In the genomic region with DNA sequence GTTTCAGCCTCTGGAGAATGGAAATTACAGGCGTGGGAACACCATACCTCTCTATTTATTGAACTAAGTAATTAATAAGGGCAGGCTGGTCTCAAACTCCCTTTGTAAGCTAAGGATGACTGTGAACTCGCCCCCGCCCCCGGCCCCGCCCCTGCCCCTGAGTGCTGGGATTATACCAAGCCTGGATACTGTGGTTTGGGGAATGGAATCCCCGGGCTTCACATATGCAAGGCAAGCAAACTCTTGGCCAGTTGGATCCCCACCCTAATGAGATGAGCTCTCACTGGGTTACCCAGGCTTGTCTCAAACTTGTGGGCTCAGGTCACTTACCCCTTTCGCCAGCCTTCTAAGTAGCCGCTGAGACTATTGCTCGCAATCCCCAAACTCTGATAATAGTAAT, we compare ENCODE assay signal across 24 mouse cellular contexts. TPM values are rescaled to one million over a fixed set of nuclear protein-coding genes. Genes with fewer than 3 reads are reported as not detected.
DNase-seq lines count a peak whose midpoint lies in the region; ATAC-seq and TF ChIP-seq lines count a peak whose summit lies in the region.
"Had no signal": no experiment of that assay in that cellular context is flagged by ENCODE, and none has a peak within 500 bp of the region (broad histone marks: within the 10 kb centered on the region; RNA-seq: fewer than 3 reads in every experiment).

No protein-coding gene starts in this region.

- peak overlapping the region; percentile 63; the same call in 1 of the 2 replicates for H3K27ac ChIP-seq in forebrain, embryonic 10.5 days
- no peak overlapping the region for H3K27ac ChIP-seq in forebrain, postnatal 0 days (ENCODE audit: low read depth, low read length)
- peak overlapping the region; percentile 17; the same call in 1 of the 2 replicates for H3K27ac ChIP-seq in midbrain, embryonic 10.5 days (replicated peaks)
- H3K27ac ChIP-seq in midbrain, embryonic 13.5 days = no peak overlapping the region
- H3K27ac ChIP-seq in ES-E14 (ENCODE audit: insufficient read depth, low read depth, low read length, poor library complexity, severe bottlenecking) = peak overlapping the region; percentile 70; the same call in 1 of the 2 replicates
- H3K27ac ChIP-seq: hindbrain, embryonic 12.5 days; hindbrain, embryonic 15.5 days had no signal

- in situ Hi-C loops in ES-E14 (cut with MboI; ENCODE audit: low sequenced_read_pairs in 2 of 2, unreplicated experiment in 2 of 2) = no loop called here

- H3K27me3 ChIP-seq in forebrain, embryonic 10.5 days (ENCODE audit: poor library complexity, severe bottlenecking) = peaks cover 33% of the 10 kb centered on the region
- no peaks in the 10 kb centered on the region for H3K27me3 ChIP-seq in forebrain, postnatal 0 days (ENCODE audit: insufficient read depth, low read length)
- H3K27me3 ChIP-seq in midbrain, embryonic 10.5 days (ENCODE audit: low read depth, poor library complexity, severe bottlenecking) = peaks cover 26% of the 10 kb centered on the region
- peaks cover 13% of the 10 kb centered on the region for H3K27me3 ChIP-seq in midbrain, embryonic 13.5 days

- H3K9ac ChIP-seq in forebrain, postnatal 0 days = no peak overlapping the region
- no peak overlapping the region for H3K9ac ChIP-seq in midbrain, embryonic 13.5 days (replicated peaks)
- H3K9ac ChIP-seq in ES-E14 (ENCODE audit: insufficient read depth, low read depth, low read length, poor library complexity, severe bottlenecking) = no peak overlapping the region
- H3K9ac ChIP-seq: hindbrain, embryonic 12.5 days; hindbrain, embryonic 15.5 days had no signal

- DNase-seq in forebrain, embryonic 10.5 days (ENCODE audit: extremely low spot score, low spot score) = peak; percentile 39
- no peak for DNase-seq in forebrain, postnatal 0 days
- peak; percentile 37 for DNase-seq in midbrain, embryonic 10.5 days (ENCODE audit: low spot score)
- no peak for DNase-seq in ES-E14 (ENCODE audit: low read depth, low spot score)
- DNase-seq in ZHBTc4 (ENCODE audit: low read depth, low spot score) = peak; percentile 54
- no peak for DNase-seq in neural tube, embryonic 10.5 days (ENCODE audit: extremely low spot score, low spot score)
- DNase-seq in kidney, postnatal 10 days = no peak
- DNase-seq: adrenal gland, adult 8-10 months; adrenal gland, postnatal 25 days; cerebellum, adult 11-12 months; cerebellum, adult 8-10 months; cerebellum, postnatal 10 days; gastrocnemius, postnatal 10 days; gastrocnemius, postnatal 36 days; heart, adult 11 months had no signal

- no peak for ATAC-seq in forebrain, postnatal 0 days
- ATAC-seq in midbrain, embryonic 13.5 days = no peak
- ATAC-seq: activated CD4-positive, CD25-positive, alpha-beta regulatory T cell, adult 4 months; forebrain, embryonic 14.5 days; Patski had no signal

- H3K4me2 ChIP-seq in forebrain, postnatal 0 days (ENCODE audit: low read depth) = no peak overlapping the region
- H3K4me2 ChIP-seq in midbrain, embryonic 13.5 days (replicated peaks) = no peak overlapping the region
- H3K4me2 ChIP-seq: heart, embryonic 11.5 days; hindbrain, embryonic 12.5 days; hindbrain, embryonic 15.5 days had no signal

- WGBS in forebrain, embryonic 10.5 days = 25% methylated on average over 9 of the region's 9 CpGs
- 26% methylated on average over 9 of the region's 9 CpGs for WGBS in forebrain, postnatal 0 days
- WGBS in midbrain, embryonic 10.5 days = 23% methylated on average over 9 of the region's 9 CpGs
- WGBS in midbrain, embryonic 13.5 days = 23% methylated on average over 9 of the region's 9 CpGs

- no peaks in the 10 kb centered on the region for H3K9me3 ChIP-seq in forebrain, embryonic 10.5 days
- H3K9me3 ChIP-seq in forebrain, postnatal 0 days (ENCODE audit: low read length) = no peaks in the 10 kb centered on the region
- no peaks in the 10 kb centered on the region for H3K9me3 ChIP-seq in midbrain, embryonic 10.5 days (replicated peaks)
- no peaks in the 10 kb centered on the region for H3K9me3 ChIP-seq in midbrain, embryonic 13.5 days
- no peaks in the 10 kb centered on the region for H3K9me3 ChIP-seq in ES-E14 (ENCODE audit: control insufficient read depth, insufficient read depth, low read depth, low read length)
- H3K9me3 ChIP-seq: hindbrain, embryonic 12.5 days; hindbrain, embryonic 15.5 days had no signal

- no peak overlapping the region for H3K4me3 ChIP-seq in forebrain, embryonic 10.5 days
- H3K4me3 ChIP-seq in forebrain, postnatal 0 days (ENCODE audit: low read depth, low read length) = no peak overlapping the region
- no peak overlapping the region for H3K4me3 ChIP-seq in midbrain, embryonic 10.5 days
- H3K4me3 ChIP-seq in midbrain, embryonic 13.5 days (replicated peaks) = no peak overlapping the region
- 0 out of 4 replicates have a peak overlapping the region, but pooled peaks of 1 of the 2 experiments have one; percentile 3 for H3K4me3 ChIP-seq in ES-E14 (ENCODE audit: insufficient read depth in 1 of 2, low read depth in 1 of 2, low read length in 2 of 2, poor library complexity in 1 of 2, severe bottlenecking in 1 of 2)
- H3K4me3 ChIP-seq: hindbrain, embryonic 12.5 days; hindbrain, embryonic 15.5 days had no signal

- peaks cover 37% of the 10 kb centered on the region for H3K4me1 ChIP-seq in forebrain, embryonic 10.5 days
- H3K4me1 ChIP-seq in forebrain, postnatal 0 days (ENCODE audit: insufficient read depth) = no peaks in the 10 kb centered on the region
- H3K4me1 ChIP-seq in midbrain, embryonic 10.5 days = peaks cover 36% of the 10 kb centered on the region
- H3K4me1 ChIP-seq in midbrain, embryonic 13.5 days (replicated peaks) = peaks cover 7% of the 10 kb centered on the region; the same call in 1 of the 2 replicates
- H3K4me1 ChIP-seq in ES-E14 (ENCODE audit: control insufficient read depth in 2 of 2, insufficient read depth in 2 of 2, low read length in 2 of 2, poor library complexity in 1 of 2) = peaks cover 16 to 43% of the 10 kb centered on the region in 2 experiments
- H3K4me1 ChIP-seq: hindbrain, embryonic 15.5 days had no signal

- H3K36me3 ChIP-seq in forebrain, embryonic 10.5 days (replicated peaks) = no peaks in the 10 kb centered on the region
- H3K36me3 ChIP-seq in forebrain, postnatal 0 days (ENCODE audit: insufficient read depth) = no peaks in the 10 kb centered on the region
- H3K36me3 ChIP-seq in midbrain, embryonic 10.5 days = no peaks in the 10 kb centered on the region
- no peaks in the 10 kb centered on the region for H3K36me3 ChIP-seq in midbrain, embryonic 13.5 days
- H3K36me3 ChIP-seq in ES-E14 (ENCODE audit: control insufficient read depth, insufficient read depth, low read length, poor library complexity, severe bottlenecking) = no peaks in the 10 kb centered on the region
- H3K36me3 ChIP-seq: hindbrain, embryonic 12.5 days; hindbrain, embryonic 15.5 days had no signal

- no peak for TF ChIP-seq CTCF in forebrain, postnatal 0 days (IDR thresholded peaks at IDR 0.05; ENCODE audit: low read depth)

TF ChIP-seq in ES-E14, 5 proteins besides CTCF, POLR2A, EP300 and RAD21:
- TF ChIP-seq MAFK (IDR thresholded peaks at IDR 0.05; ENCODE audit: insufficient read depth, low read depth, low read length) (no peak), CHD2 (IDR thresholded peaks at IDR 0.05; ENCODE audit: low read depth, low read length) (no peak), ZNF384 (IDR thresholded peaks at IDR 0.05; ENCODE audit: low read depth, low read length) (no peak), ZC3H11A (IDR thresholded peaks at IDR 0.05; ENCODE audit: borderline replicate concordance, low read depth, low read length) (no peak), HCFC1 (IDR thresholded peaks at IDR 0.05; ENCODE audit: borderline replicate concordance, insufficient read depth, low read length) (no peak)

RNA-seq across cellular contexts. Expression of a gene that starts 7.6 kb away (rescaled TPM):
- 0.42 and 0.50 TPM in 2 replicates for polyA plus RNA-seq in forebrain, embryonic 10.5 days (2016; fragmentation: Nextera tagmentation; extraction: Ambion mirVana)
- total RNA-seq in forebrain, postnatal 0 days (2014; rRNA removed) = 0.54 TPM in 1 of 2 replicates, not detected in the other
- polyA plus RNA-seq in forebrain, postnatal 0 days (2015; fragmentation: Nextera tagmentation; extraction: Ambion mirVana) = 0.13 and 0.16 TPM in 2 replicates
- 0.25 and 0.26 TPM in 2 replicates for polyA plus RNA-seq in midbrain, embryonic 10.5 days (2016; fragmentation: Nextera tagmentation; extraction: Ambion mirVana)
- polyA plus RNA-seq in midbrain, embryonic 13.5 days (2015; fragmentation: Nextera tagmentation; extraction: Ambion mirVana) = not detected in 2 replicates
- total RNA-seq in ES-E14 (2012; rRNA removed) = 164 and 277 TPM in 2 replicates
- total RNA-seq: adrenal gland, adult 8-10 months; adrenal gland, postnatal 25 days; hematopoietic stem cell, adult 5-6 weeks had no signal
- polyA plus RNA-seq: activated CD4-positive, CD25-positive, alpha-beta regulatory T cell, adult 4 months; forebrain, embryonic 11.5 days; forebrain, embryonic 14.5 days; heart, embryonic 11.5 days; Patski had no signal

RNA-seq across cellular contexts. Expression of a gene that starts 26.9 kb away (rescaled TPM):
- 36.0 and 36.2 TPM in 2 replicates for polyA plus RNA-seq in forebrain, embryonic 10.5 days (2016; fragmentation: Nextera tagmentation; extraction: Ambion mirVana)
- 20.2 and 23.7 TPM in 2 replicates for total RNA-seq in forebrain, postnatal 0 days (2014; rRNA removed)
- polyA plus RNA-seq in forebrain, postnatal 0 days (2015; fragmentation: Nextera tagmentation; extraction: Ambion mirVana) = 12.4 and 14.4 TPM in 2 replicates
- 35.8 and 36.1 TPM in 2 replicates for polyA plus RNA-seq in midbrain, embryonic 10.5 days (2016; fragmentation: Nextera tagmentation; extraction: Ambion mirVana)
- polyA plus RNA-seq in midbrain, embryonic 13.5 days (2015; fragmentation: Nextera tagmentation; extraction: Ambion mirVana) = 17.5 and 21.1 TPM in 2 replicates
- total RNA-seq in ES-E14 (2012; rRNA removed) = 102 and 216 TPM in 2 replicates
- polyA plus RNA-seq: activated CD4-positive, CD25-positive, alpha-beta regulatory T cell, adult 4 months had no signal

RNA-seq across cellular contexts. Expression of a gene that starts 42.3 kb away (rescaled TPM):
- 98.9 and 104 TPM in 2 replicates for polyA plus RNA-seq in forebrain, embryonic 10.5 days (2016; fragmentation: Nextera tagmentation; extraction: Ambion mirVana)
- total RNA-seq in forebrain, postnatal 0 days (2014; rRNA removed) = 14.6 and 18.6 TPM in 2 replicates
- polyA plus RNA-seq in forebrain, postnatal 0 days (2015; fragmentation: Nextera tagmentation; extraction: Ambion mirVana) = 42.3 and 49.1 TPM in 2 replicates
- 85.4 and 89.4 TPM in 2 replicates for polyA plus RNA-seq in midbrain, embryonic 10.5 days (2016; fragmentation: Nextera tagmentation; extraction: Ambion mirVana)
- 75.5 and 83.2 TPM in 2 replicates for polyA plus RNA-seq in midbrain, embryonic 13.5 days (2015; fragmentation: Nextera tagmentation; extraction: Ambion mirVana)
- 27.0 and 32.3 TPM in 2 replicates for total RNA-seq in ES-E14 (2012; rRNA removed)

Comparison
In these comparisons a context has a peak if more than half of its experiments do, and no peak if none do; other contexts are left out.
1. DNase-seq: peak in forebrain, embryonic 10.5 days (single experiment), midbrain, embryonic 10.5 days (single experiment) and ZHBTc4 (single experiment); none in forebrain, postnatal 0 days (single experiment), ES-E14 (single experiment), neural tube, embryonic 10.5 days (single experiment) and kidney, postnatal 10 days (single experiment).
2. H3K27ac ChIP-seq: peak in forebrain, embryonic 10.5 days (single experiment), midbrain, embryonic 10.5 days (single experiment) and ES-E14 (single experiment); none in forebrain, postnatal 0 days (single experiment) and midbrain, embryonic 13.5 days (single experiment).